Comparison of ENCODE assay signal across 11 mouse cellular contexts in genomic region chr9:67300769-67301168, GRCm38 (mm10).
"Had no signal": no experiment of that assay in that cellular context is flagged by ENCODE, and none has a peak within 500 bp of the region (broad histone marks: within the 10 kb centered on the region; RNA-seq: fewer than 3 reads in every experiment).

No protein-coding gene starts in this region.

- H3K9ac ChIP-seq: limb, embryonic 13.5 days; liver, embryonic 14.5 days had no signal

- H3K27ac ChIP-seq: limb, embryonic 13.5 days; liver, embryonic 14.5 days had no signal

- H3K4me2 ChIP-seq: limb, embryonic 13.5 days had no signal

- H3K27me3 ChIP-seq: limb, embryonic 13.5 days had no signal

- DNase-seq: kidney, adult 11 months; kidney, postnatal 10 days; kidney, postnatal 4 days; left cerebral cortex, postnatal 4 days; lung, adult 18-20 months; midbrain, embryonic 14.5 days; right cerebral cortex, postnatal 14 days; thymus, adult 18-20 months; thymus, postnatal 14 days had no signal

- H3K4me3 ChIP-seq: limb, embryonic 13.5 days had no signal

- H3K9me3 ChIP-seq: limb, embryonic 13.5 days had no signal
